Mouse (Mus musculus) neural tube, embryonic 13.5 days (tissue): ENCODE results near the gene Olfr554. TPM values are rescaled to one million over a fixed set of nuclear protein-coding genes. Genes with fewer than 3 reads are reported as not detected.
A peak's percentile ranks its signal among the peaks of the same experiment; 100 is the strongest.
"Not testable (repeated sequence)": the region's sequence is repeated elsewhere in the genome, so short reads cannot be mapped to it uniquely, and the experiment has no call there.

ENCODE experiments used
- ATAC-seq: fragments of 200-750 bp; cut with Nextera tagmentation; 2 replicates; pipeline ENCODE4 v1.8.0; 2017; ENCODE audit warnings: low read depth, mild to moderate bottlenecking, moderate TSS enrichment, moderate library complexity
- H3K27ac ChIP-seq: fragments of 300-500 bp; sonication (generic); replicated peaks from 2 replicates; pipeline ENCODE4 v1.5.1; 2015; ENCODE audit warnings: moderate library complexity, mild to moderate bottlenecking, inconsistent platforms
- H3K27me3 ChIP-seq: fragments of 300-500 bp; sonication (generic); 2 replicates; pipeline ENCODE4 v1.6.1; 2015; ENCODE audit warnings: mild to moderate bottlenecking, inconsistent platforms
- H3K36me3 ChIP-seq: fragments of 300-500 bp; sonication (generic); 2 replicates; pipeline ENCODE4 v1.6.1; 2015; ENCODE audit warnings: mild to moderate bottlenecking, inconsistent platforms
- H3K4me1 ChIP-seq: fragments of 300-500 bp; sonication (generic); replicated peaks from 2 replicates; pipeline ENCODE4 v1.6.1; 2015; ENCODE audit warnings: inconsistent platforms
- H3K4me2 ChIP-seq: fragments of 300-500 bp; sonication (generic); 2 replicates; pipeline ENCODE4 v1.6.1; 2015; ENCODE audit warnings: inconsistent platforms, mild to moderate bottlenecking, moderate library complexity
- H3K4me3 ChIP-seq: fragments of 300-500 bp; sonication (generic); 2 replicates; pipeline ENCODE4 v1.5.1; 2015; ENCODE audit warnings: mild to moderate bottlenecking, inconsistent platforms
- H3K9ac ChIP-seq: fragments of 300-500 bp; sonication (generic); 2 replicates; pipeline ENCODE4 v1.6.1; 2015; ENCODE audit warnings: moderate library complexity, mild to moderate bottlenecking, inconsistent platforms
- H3K9me3 ChIP-seq: fragments of 300-500 bp; sonication (generic); 2 replicates; pipeline ENCODE4 v1.6.1; 2016; ENCODE audit warnings: inconsistent platforms
- WGBS: fragments of 180-500 bp; shearing (Covaris S2); methylation state at CpG from one replicate; pipeline ENCODE4 v1.1.7; 2015; 5-methylcytosine and 5-hydroxymethylcytosine counted together
- polyA plus RNA-seq: library from polyadenylated mRNA; unstranded; fragments of >200 nt; fragmentation: Nextera tagmentation; extraction: Ambion mirVana; gene quantifications from 2 replicates; pipeline ENCODE4 v1.2.1, GENCODE M21; 2015

The Olfr554 gene
- polyA plus RNA-seq, result not detected in 2 replicates

DNA sequence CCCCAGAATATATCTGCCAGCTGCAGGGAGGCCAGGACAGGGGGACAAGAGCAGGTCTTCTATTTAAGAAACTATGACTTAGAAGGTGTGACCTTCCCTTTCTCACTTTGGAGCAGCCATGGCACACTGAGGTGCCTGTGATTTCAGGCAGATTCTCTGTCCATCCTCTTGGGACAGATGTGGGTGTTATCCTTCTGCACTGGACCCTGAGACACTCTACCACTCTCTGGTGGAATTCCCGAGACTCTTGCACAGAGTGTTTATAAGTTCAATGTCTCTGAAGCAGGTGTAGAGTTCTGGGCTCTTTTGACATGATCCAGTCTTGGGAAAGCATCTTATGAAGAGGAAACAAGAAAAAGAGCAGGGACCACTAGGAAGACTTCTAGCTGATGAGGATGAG lies at the start of gene Olfr554:
TSS of gene Olfr554 (plus strand) at position 301 of the 400 bp plus-strand sequence.
- Histone ChIP-seq H3K27me3 (no peaks in the 10 kb centered on the region), H3K36me3 (no peaks in the 10 kb centered on the region), H3K4me2 (no peak within 1 kb of the TSS), H3K9ac (no peak within 1 kb of the TSS), H3K27ac (no peak within 1 kb of the TSS), H3K4me3 (no peak within 1 kb of the TSS), H3K4me1 (no peaks in the 10 kb centered on the region), H3K9me3 (no peaks in the 10 kb centered on the region)
- ATAC-seq, result no peak
- 82% methylated on average over 1 of the region's 1 CpGs for whole genome bisulfite sequencing

DNA sequence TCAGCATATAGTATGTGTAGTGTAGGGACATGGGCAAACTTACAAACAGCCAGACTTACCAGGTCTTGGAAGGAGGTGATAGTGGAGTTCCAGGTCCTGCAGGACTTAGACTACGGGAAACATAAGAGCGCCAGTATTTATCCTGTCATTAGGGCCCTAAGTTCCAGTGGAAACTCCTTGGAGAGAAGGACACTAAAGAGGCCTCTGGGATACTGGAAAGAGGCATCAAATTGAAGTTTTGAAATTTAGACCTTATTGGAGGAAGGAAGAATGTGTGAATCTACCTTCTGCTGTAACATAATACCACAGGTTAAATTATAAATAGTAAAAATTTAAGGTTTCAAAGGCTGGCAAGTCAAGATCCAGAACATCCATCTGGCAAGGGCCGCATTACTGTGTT lies 46.4 kb upstream of the Olfr554 start, which contains the start of gene Olfr551:
TSS of gene Olfr551 (minus strand) at position 101 of the 400 bp plus-strand sequence.
- H3K27me3 ChIP-seq, result no peaks in the 10 kb centered on the region
- no peak for ATAC-seq
- H3K4me2 ChIP-seq, result no peak within 1 kb of the TSS
- no peak within 1 kb of the TSS for H3K4me3 ChIP-seq
- H3K9me3 ChIP-seq, result no peaks in the 10 kb centered on the region
- H3K27ac ChIP-seq, result no peak within 1 kb of the TSS
- no peaks in the 10 kb centered on the region for H3K36me3 ChIP-seq
- WGBS, result 95% methylated on average over 3 of the region's 3 CpGs
- H3K9ac ChIP-seq, result no peak within 1 kb of the TSS
- H3K4me1 ChIP-seq, result no peaks in the 10 kb centered on the region

DNA sequence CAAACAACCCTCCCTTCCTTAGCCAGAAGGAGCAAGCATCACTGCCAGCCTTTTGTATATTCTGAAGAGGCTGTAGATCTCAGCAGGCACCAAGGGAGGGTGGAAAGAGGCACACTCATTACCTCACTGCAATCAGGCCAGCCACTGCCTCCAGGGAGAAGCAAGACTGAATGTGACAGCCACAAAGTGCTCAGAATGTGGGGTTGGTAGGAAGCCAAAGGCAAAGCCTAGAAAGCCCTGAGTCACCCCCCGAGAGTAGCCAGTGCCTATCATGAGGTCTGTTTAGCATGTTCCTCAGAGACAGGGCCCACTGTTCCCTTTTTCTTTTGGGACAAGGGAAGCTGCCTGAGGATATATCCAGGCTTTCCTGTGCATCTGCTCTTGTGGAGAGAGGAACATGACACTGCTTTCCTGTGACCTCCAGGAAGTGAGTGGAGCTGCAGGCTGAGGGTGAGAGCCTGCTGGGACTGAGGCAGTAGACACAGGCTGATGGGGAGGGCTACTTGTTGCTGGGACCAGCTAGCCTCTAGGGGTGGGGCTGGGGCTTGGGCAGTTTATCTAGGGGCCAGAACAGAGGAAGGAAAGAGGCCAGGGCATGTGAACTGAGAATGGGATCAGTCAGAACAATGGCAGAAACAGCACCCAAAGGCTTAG lies 40.7 kb upstream of the Olfr554 start, which contains the start of gene Olfr552:
TSS of gene Olfr552 (plus strand) at position 393 of the 654 bp plus-strand sequence.
- Histone ChIP-seq H3K36me3 (no peaks in the 10 kb centered on the region), H3K4me2 (no peak within 1 kb of the TSS), H3K4me3 (no peak within 1 kb of the TSS), H3K9me3 (no peaks in the 10 kb centered on the region), H3K27me3 (no peaks in the 10 kb centered on the region), H3K27ac (no peak within 1 kb of the TSS), H3K4me1 (no peaks in the 10 kb centered on the region), H3K9ac (no peak within 1 kb of the TSS)
- WGBS, result 77% methylated on average over 1 of the region's 1 CpGs
- ATAC-seq, result 0 out of 2 replicates have a peak, but pooled peaks have one; percentile 15

DNA sequence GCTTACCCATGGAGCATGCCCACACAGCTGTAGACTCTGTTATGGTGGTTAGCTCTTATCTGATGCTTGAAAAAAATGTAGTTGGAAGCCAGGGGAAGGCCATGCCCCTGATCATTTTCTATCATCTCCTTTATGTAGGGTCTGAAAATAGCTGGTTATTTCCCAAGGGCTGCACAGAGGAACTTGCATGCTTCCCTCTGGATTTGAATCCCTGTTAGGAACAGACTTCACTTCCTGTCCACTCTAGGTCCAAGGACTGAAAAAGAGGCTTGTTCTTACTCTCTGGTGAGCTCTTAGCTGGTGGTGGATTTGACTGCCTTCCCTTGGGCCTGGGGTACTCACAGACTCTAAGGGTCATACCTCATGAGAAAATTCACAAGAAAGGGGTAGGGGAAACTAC lies 20.1 kb upstream of the Olfr554 start, which contains the start of gene Olfr553:
TSS of gene Olfr553 (minus strand) at position 101 of the 400 bp plus-strand sequence.
- Histone ChIP-seq H3K27ac (no peak within 1 kb of the TSS), H3K27me3 (no peaks in the 10 kb centered on the region), H3K36me3 (no peaks in the 10 kb centered on the region), H3K4me3 (no peak within 1 kb of the TSS), H3K9ac (no peak within 1 kb of the TSS), H3K4me1 (no peaks in the 10 kb centered on the region), H3K9me3 (no peaks in the 10 kb centered on the region), H3K4me2 (no peak within 1 kb of the TSS)
- no peak for ATAC-seq

DNA sequence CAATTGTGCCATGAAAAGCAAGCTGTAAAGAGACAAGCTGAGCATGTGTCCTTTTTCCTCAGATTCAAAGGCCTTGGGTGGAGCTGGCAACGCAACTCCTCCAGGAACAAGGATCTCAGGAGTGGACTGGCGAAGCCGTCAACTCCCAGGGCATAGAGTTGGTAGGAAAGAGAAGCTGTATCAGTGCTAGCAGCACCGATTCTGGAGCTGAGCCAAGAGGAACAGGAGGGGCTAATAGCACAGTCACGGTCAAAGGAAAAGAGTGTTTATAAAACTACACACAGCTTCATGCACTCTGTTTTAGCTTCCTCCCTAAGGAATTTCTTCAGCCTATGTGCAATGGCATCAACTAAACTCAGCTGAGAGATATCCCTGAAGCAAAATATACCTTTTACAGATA lies 18.6 kb upstream of the Olfr554 start:
- 62% methylated on average over 5 of the region's 5 CpGs for whole genome bisulfite sequencing
- Histone ChIP-seq H3K4me2 (no peak overlapping the region), H3K4me3 (no peak overlapping the region), H3K36me3 (no peaks in the 10 kb centered on the region), H3K27me3 (no peaks in the 10 kb centered on the region), H3K27ac (no peak overlapping the region), H3K9me3 (no peaks in the 10 kb centered on the region), H3K4me1 (no peaks in the 10 kb centered on the region), H3K9ac (no peak overlapping the region)
- no peak for ATAC-seq

DNA sequence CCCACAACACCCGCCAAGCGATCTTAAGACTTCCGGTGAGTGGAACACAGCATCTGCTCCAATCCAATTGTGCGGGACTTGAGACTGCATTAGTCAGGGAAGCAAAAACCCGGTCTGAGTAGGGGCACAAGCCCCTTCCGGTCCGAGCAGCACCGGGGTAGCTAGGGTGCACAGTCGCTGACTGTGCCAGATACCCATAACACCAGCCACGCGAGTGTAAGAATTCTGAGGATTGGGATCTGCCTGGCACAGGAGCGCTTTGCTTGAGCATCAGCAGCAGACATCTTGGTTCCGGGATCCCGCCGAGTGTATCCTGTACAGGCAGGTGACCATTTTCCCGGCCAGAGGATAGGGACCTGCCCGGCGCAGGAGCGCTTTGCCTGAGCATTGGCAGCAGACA lies 17.9 kb upstream of the Olfr554 start:
- not testable (repeated sequence) for H3K27me3 ChIP-seq, H3K36me3 ChIP-seq, H3K9ac ChIP-seq, H3K4me1 ChIP-seq, H3K9me3 ChIP-seq, H3K27ac ChIP-seq, H3K4me2 ChIP-seq, H3K4me3 ChIP-seq, ATAC-seq
- 90% methylated on average over 19 of the region's 19 CpGs for WGBS

DNA sequence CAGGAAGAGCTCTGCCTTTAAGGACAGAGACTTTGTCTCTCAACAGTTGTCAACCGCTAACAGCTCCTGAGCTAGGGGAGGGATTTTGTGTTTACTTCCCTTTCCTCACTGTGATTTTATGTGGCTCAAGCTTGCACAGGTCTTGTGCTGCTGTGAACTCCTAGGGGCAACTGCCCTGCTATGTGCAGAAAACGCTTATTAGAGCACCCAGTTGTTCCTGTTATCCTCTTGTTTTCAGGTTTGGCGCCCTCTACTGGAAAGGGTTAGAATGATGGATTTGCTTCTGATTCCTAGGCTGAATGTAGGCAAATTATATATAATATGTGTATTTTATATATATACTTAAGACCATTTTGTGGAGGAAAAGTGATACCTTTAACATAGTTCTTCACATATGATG lies 1.6 kb upstream of the Olfr554 start:
- WGBS, result 35% methylated on average over 3 of the region's 3 CpGs
- Histone ChIP-seq H3K9me3 (no peaks in the 10 kb centered on the region), H3K4me1 (no peaks in the 10 kb centered on the region), H3K27ac (no peak overlapping the region), H3K4me3 (no peak overlapping the region), H3K27me3 (no peaks in the 10 kb centered on the region), H3K9ac (no peak overlapping the region), H3K4me2 (no peak overlapping the region), H3K36me3 (no peaks in the 10 kb centered on the region)
- no peak for ATAC-seq

DNA sequence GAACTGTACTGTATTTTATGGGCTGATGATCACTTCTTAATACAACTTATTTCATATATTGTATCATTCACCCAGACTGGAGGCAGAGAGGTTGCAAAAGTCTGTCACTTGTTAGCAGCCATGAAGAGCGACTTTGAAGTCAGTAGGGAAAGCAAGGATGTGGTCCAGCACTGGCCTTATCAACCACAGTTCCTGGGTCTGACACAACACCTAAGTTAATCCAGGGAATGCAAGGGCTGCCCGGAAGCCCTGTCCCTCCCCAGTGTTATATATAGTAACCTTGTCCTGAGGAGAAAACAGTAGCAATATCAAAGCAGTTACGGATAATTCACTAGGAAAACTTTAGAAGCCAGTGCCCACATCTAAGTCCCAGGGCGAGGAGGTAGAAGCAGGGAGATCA lies 6.7 kb downstream of the Olfr554 start:
- 93% methylated on average over 4 of the region's 4 CpGs for WGBS
- H3K9me3 ChIP-seq, H3K4me3 ChIP-seq, ATAC-seq, H3K36me3 ChIP-seq, H3K4me1 ChIP-seq, H3K9ac ChIP-seq, H3K27me3 ChIP-seq, H3K27ac ChIP-seq, H3K4me2 ChIP-seq: not testable (repeated sequence)

DNA sequence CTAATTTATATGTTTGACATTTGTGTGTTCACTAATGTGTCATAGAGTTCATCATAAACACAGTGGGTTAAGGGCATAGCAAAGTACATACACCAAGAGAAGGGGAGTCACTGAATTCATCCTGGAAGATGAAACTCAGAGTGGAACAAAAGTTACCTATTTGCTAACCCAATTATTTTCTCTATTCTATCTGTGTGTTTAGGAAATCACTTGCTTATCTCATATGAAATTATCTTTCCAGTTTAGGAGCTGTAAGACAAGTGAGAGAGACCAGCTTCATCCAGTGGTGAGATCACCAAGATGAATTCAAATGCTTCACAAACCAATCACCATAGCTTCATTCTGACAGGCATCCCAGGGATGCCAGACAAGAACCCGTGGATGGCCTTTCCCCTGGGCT lies 20.3 kb downstream of the Olfr554 start, which contains the start of gene Olfr555:
TSS of gene Olfr555 (plus strand) at position 301 of the 400 bp plus-strand sequence.
- Histone ChIP-seq H3K4me2 (no peak within 1 kb of the TSS), H3K27me3 (no peaks in the 10 kb centered on the region), H3K9me3 (no peaks in the 10 kb centered on the region), H3K27ac (no peak within 1 kb of the TSS), H3K9ac (no peak within 1 kb of the TSS), H3K36me3 (no peaks in the 10 kb centered on the region), H3K4me3 (no peak within 1 kb of the TSS), H3K4me1 (no peaks in the 10 kb centered on the region)
- WGBS, result 72% methylated on average over 1 of the region's 1 CpGs
- no peak for ATAC-seq

DNA sequence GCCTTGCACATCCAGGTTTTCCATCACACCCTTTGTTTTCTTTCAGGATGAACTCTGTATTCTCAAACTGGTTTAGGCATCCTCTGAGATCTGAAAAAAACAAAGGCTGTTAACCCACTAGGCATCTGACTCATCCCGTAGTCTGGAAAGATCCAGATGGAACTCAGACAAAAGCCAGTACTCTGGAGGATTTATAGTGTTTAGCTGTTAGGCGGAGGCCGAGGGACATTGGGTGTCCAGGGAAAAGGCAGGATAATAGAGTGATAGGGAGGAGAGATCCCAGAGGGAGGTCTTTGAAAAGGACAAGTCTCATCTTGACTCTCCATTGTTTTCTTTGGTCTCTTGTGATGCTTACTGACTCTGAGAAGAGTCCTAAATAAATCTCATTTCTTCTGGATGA lies 26.4 kb downstream of the Olfr554 start, which contains the start of gene Olfr556:
TSS of gene Olfr556 (plus strand) at position 301 of the 400 bp plus-strand sequence.
- Histone ChIP-seq H3K4me1 (no peaks in the 10 kb centered on the region), H3K27me3 (no peaks in the 10 kb centered on the region), H3K9ac (no peak within 1 kb of the TSS), H3K4me2 (no peak within 1 kb of the TSS), H3K4me3 (no peak within 1 kb of the TSS), H3K27ac (no peak within 1 kb of the TSS), H3K36me3 (no peaks in the 10 kb centered on the region), H3K9me3 (no peaks in the 10 kb centered on the region)
- ATAC-seq, result no peak
- WGBS, result 11% methylated on average over 3 of the region's 3 CpGs

DNA sequence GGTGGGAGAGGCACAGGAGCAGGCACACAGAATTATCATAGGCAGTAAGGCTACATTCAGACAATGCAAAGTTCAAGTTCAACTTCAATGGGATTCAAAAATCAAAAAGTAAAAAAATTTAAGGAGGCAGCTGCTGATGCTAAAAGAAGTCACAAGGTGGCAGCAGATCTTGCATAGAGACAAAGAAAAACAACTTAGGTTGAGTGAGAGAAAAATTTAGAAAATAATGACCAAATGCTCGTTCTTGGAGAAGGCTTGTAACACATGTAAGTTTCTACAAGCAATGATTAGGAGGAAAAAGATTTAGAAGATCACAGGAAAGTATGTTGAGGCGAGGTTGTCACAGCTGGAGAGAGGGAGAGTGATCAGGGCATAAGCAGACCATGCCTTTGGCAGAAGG lies 27.1 kb downstream of the Olfr554 start:
- H3K4me1 ChIP-seq, result no peaks in the 10 kb centered on the region
- no peak overlapping the region for H3K4me2 ChIP-seq
- no peak overlapping the region for H3K27ac ChIP-seq
- H3K9ac ChIP-seq, result no peak overlapping the region
- no peak for ATAC-seq
- no peaks in the 10 kb centered on the region for H3K27me3 ChIP-seq
- H3K4me3 ChIP-seq, result no peak overlapping the region
- WGBS, result 54% methylated on average over 2 of the region's 2 CpGs
- no peaks in the 10 kb centered on the region for H3K36me3 ChIP-seq
- H3K9me3 ChIP-seq, result no peaks in the 10 kb centered on the region

DNA sequence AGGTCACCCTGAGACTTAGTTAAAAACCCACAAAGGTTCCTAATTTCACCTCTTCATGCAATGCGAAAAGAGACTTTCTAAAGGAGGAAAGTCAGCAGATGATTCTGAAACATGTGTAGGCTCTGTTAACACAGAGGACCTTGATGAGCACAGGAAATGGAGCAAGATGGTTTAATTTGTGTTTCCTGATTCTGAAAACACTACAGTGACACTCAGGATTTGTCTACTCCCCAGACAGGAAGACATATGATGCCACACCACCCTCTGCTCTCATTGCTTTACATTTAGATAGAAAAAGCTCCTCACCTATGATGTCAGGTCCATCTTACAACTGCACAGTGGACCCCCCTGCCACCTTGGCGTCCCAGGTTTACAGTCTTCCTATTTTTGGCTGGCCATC lies 38.0 kb downstream of the Olfr554 start:
- ATAC-seq, result no peak
- 0 out of 2 replicates have a peak, but pooled peaks cover 8% of the 10 kb centered on the region for H3K36me3 ChIP-seq
- H3K4me3 ChIP-seq, result no peak overlapping the region
- no peak overlapping the region for H3K27ac ChIP-seq
- no peak overlapping the region for H3K9ac ChIP-seq
- H3K9me3 ChIP-seq, result no peaks in the 10 kb centered on the region
- 82% methylated on average over 2 of the region's 2 CpGs for WGBS
- H3K4me2 ChIP-seq, result no peak overlapping the region
- H3K4me1 ChIP-seq, result no peaks in the 10 kb centered on the region
- no peaks in the 10 kb centered on the region for H3K27me3 ChIP-seq

DNA sequence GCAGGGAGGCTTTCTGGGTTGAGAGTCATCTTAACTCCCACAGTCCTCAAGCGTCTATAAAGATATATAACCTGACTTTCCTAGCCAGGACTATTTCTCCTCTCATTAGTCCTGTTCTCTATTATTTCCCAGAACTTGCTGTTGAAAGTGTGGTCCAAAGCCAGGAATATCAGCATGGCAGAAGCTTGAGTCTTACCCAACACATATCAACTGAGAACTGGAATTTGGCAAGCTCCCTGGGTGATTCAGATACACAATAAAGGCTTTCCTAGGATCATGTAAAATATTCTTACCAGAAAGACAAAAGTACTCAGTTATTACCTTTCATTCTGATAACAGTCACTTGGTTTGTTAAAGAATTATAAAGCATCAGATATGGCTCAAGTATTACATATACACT lies 43.7 kb downstream of the Olfr554 start:
- Histone ChIP-seq H3K27me3 (no peaks in the 10 kb centered on the region), H3K36me3 (0 out of 2 replicates have a peak, but pooled peaks cover 8% of the 10 kb centered on the region), H3K9me3 (no peaks in the 10 kb centered on the region), H3K4me2 (no peak overlapping the region), H3K4me1 (no peaks in the 10 kb centered on the region), H3K27ac (no peak overlapping the region), H3K4me3 (no peak overlapping the region), H3K9ac (no peak overlapping the region)
- 97% methylated on average over 1 of the region's 1 CpGs for WGBS
- ATAC-seq, result no peak
